Mouse (Mus musculus): ENCODE data around the gene Kif17. TPM values are rescaled to one million over a fixed set of nuclear protein-coding genes. Genes with fewer than 3 reads are reported as not detected.

Kif17 gene
- under 1 TPM in 1 of 2 experiments, not detected in 1; 0.08 TPM for total RNA-seq (2021)

- peak; percentile 46 to 50 for DNase-seq
- intact Hi-C loops (cut with DNase I), result no loop called here
Measured at GRCm38 (mm10) chr4:138250088-138250960, at the start of gene Kif17, which contains the start of gene Sh2d5. Kif17 (plus strand) TSS chr4:138250435. Sh2d5 (plus strand) TSS chr4:138250403.

GRCm38 (mm10) chr4:138200769-138201168, 49.5 kb upstream of the Kif17 start:
- intact Hi-C loops (cut with DNase I), result no loop called here
- no peak for DNase-seq

GRCm38 (mm10) chr4:138201696-138202095, 48.5 kb upstream of the Kif17 start:
- DNase-seq, result no peak
- intact Hi-C loops (cut with DNase I), result no loop called here

- intact Hi-C loops (cut with DNase I), result no loop called here
- DNase-seq, result no peak
Measured at GRCm38 (mm10) chr4:138210116-138210515, 40.1 kb upstream of the Kif17 start.

GRCm38 (mm10) chr4:138213861-138214260, 36.4 kb upstream of the Kif17 start:
- DNase-seq, result no peak
- intact Hi-C loops (cut with DNase I), result no loop called here

GRCm38 (mm10) chr4:138215671-138216199, 34.5 kb upstream of the Kif17 start:
- intact Hi-C loops (cut with DNase I), result no loop called here

GRCm38 (mm10) chr4:138216200-138216890, 33.9 kb upstream of the Kif17 start, which contains the start of gene Hp1bp3:
Hp1bp3 (plus strand) TSS chr4:138216296.
- peak; percentile 77 to 89 for DNase-seq
- intact Hi-C loops (cut with DNase I), result no loop called here

More at GRCm38 (mm10) chr4:138215671-138216199, 34.5 kb upstream of the Kif17 start:
- no peak for DNase-seq

- intact Hi-C loops (cut with DNase I), result no loop called here
Measured at GRCm38 (mm10) chr4:138216891-138217392, 33.3 kb upstream of the Kif17 start.

GRCm38 (mm10) chr4:138217441-138217840, 32.8 kb upstream of the Kif17 start:
- DNase-seq, result no peak
- intact Hi-C loops (cut with DNase I), result no loop called here

More at GRCm38 (mm10) chr4:138216891-138217392, 33.3 kb upstream of the Kif17 start:
- peak; percentile 97 to 99 for DNase-seq

GRCm38 (mm10) chr4:138217951-138218685, 32.1 kb upstream of the Kif17 start:
- intact Hi-C loops (cut with DNase I), result no loop called here
- no peak for DNase-seq

GRCm38 (mm10) chr4:138219331-138219730, 30.9 kb upstream of the Kif17 start:
- intact Hi-C loops (cut with DNase I), result no loop called here

GRCm38 (mm10) chr4:138220761-138221160, 29.5 kb upstream of the Kif17 start:
- intact Hi-C loops (cut with DNase I), result no loop called here
- DNase-seq, result no peak

More at GRCm38 (mm10) chr4:138219331-138219730, 30.9 kb upstream of the Kif17 start:
- DNase-seq, result no peak

- intact Hi-C loops (cut with DNase I), result no loop called here
- no peak for DNase-seq
Measured at GRCm38 (mm10) chr4:138221406-138221805, 28.8 kb upstream of the Kif17 start.

- intact Hi-C loops (cut with DNase I), result no loop called here
- DNase-seq, result no peak
Measured at GRCm38 (mm10) chr4:138222396-138222795, 27.8 kb upstream of the Kif17 start.

- DNase-seq, result no peak
- intact Hi-C loops (cut with DNase I), result no loop called here
Measured at GRCm38 (mm10) chr4:138223623-138224022, 26.6 kb upstream of the Kif17 start.

- intact Hi-C loops (cut with DNase I), result no loop called here
- DNase-seq, result no peak
Measured at GRCm38 (mm10) chr4:138246756-138247665, 3.2 kb upstream of the Kif17 start.

- intact Hi-C loops (cut with DNase I), result no loop called here
- no peak for DNase-seq
Measured at GRCm38 (mm10) chr4:138251819-138252218, 1.6 kb downstream of the Kif17 start.

- DNase-seq, result no peak
- intact Hi-C loops (cut with DNase I), result no loop called here
Measured at GRCm38 (mm10) chr4:138252231-138252630, 2.0 kb downstream of the Kif17 start.

GRCm38 (mm10) chr4:138257116-138257687, 7.0 kb downstream of the Kif17 start:
- DNase-seq, result no peak
- intact Hi-C loops (cut with DNase I), result no loop called here

Measured in heart, postnatal 36 days (tissue).